Mouse (Mus musculus) hindbrain, embryonic 12.5 days (tissue): ENCODE measurements around the gene Suz12. TPM values are rescaled to one million over a fixed set of nuclear protein-coding genes. Genes with fewer than 3 reads are reported as not detected.
"Not testable (repeated sequence)": the region's sequence is repeated elsewhere in the genome, so short reads cannot be mapped to it uniquely, and the experiment has no call there.

ENCODE experiments used
- ATAC-seq: fragments of 200-750 bp; cut with Nextera tagmentation; 2 replicates; pipeline ENCODE4 v1.8.0; 2017; ENCODE audit warnings: moderate TSS enrichment; ENCODE audit not compliant: low FRiP score
- H3K27ac ChIP-seq: fragments of 300-500 bp; sonication (generic); 2 replicates; pipeline ENCODE4 v1.5.1; 2016; ENCODE audit warnings: mild to moderate bottlenecking
- H3K27me3 ChIP-seq: fragments of 300-500 bp; sonication (generic); 2 replicates; pipeline ENCODE4 v1.6.1; 2016; ENCODE audit warnings: mild to moderate bottlenecking
- H3K36me3 ChIP-seq: fragments of 300-500 bp; sonication (generic); 2 replicates; pipeline ENCODE4 v1.6.1; 2016; ENCODE audit warnings: mild to moderate bottlenecking
- H3K4me1 ChIP-seq: fragments of 300-500 bp; sonication (generic); 2 replicates; pipeline ENCODE4 v1.6.1; 2016
- H3K4me2 ChIP-seq: fragments of 300-500 bp; sonication (generic); replicated peaks from 2 replicates; pipeline ENCODE4 v1.6.1; 2016; ENCODE audit warnings: mild to moderate bottlenecking
- H3K4me3 ChIP-seq: fragments of 300-500 bp; sonication (generic); 2 replicates; pipeline ENCODE4 v1.5.1; 2016; ENCODE audit warnings: mild to moderate bottlenecking
- H3K9ac ChIP-seq: fragments of 300-500 bp; sonication (generic); 2 replicates; pipeline ENCODE4 v1.6.1; 2016; ENCODE audit warnings: mild to moderate bottlenecking, moderate library complexity
- H3K9me3 ChIP-seq: fragments of 300-500 bp; sonication (generic); replicated peaks from 2 replicates; pipeline ENCODE4 v1.6.1; 2016; ENCODE audit warnings: mild to moderate bottlenecking
- WGBS: fragments of 180-500 bp; shearing (Covaris S2); methylation state at CpG from one replicate; pipeline ENCODE4 v1.1.7; 2016; 5-methylcytosine and 5-hydroxymethylcytosine counted together
- polyA plus RNA-seq: library from polyadenylated mRNA; unstranded; fragments of >200 nt; fragmentation: Nextera tagmentation; extraction: Ambion mirVana; gene quantifications from 2 replicates; pipeline ENCODE4 v1.2.1, GENCODE M21; 2016

The Suz12 gene
- polyA plus RNA-seq, 1 experiment from 2014 or later, result 26.3 TPM

- peaks cover 11% of the 10 kb centered on the region for H3K4me1 ChIP-seq
- H3K9ac ChIP-seq, result peak overlapping the region; percentile 56
- no peak overlapping the region for H3K27ac ChIP-seq
- H3K27me3 ChIP-seq, result peaks cover 22% of the 10 kb centered on the region
- under 1% methylated on average over 41 of the region's 41 CpGs for WGBS
- peak overlapping the region; percentile 50 for H3K4me3 ChIP-seq
- ATAC-seq, result 0 out of 2 replicates have a peak, but pooled peaks have one; percentile 46
- H3K9me3 ChIP-seq, result no peaks in the 10 kb centered on the region
- peak overlapping the region; percentile 87 for H3K4me2 ChIP-seq
- H3K36me3 ChIP-seq, result no peaks in the 10 kb centered on the region
These were observed 19.1 kb upstream of the Suz12 start for GRCm38 (mm10) chr11:79973626-79974476.

- H3K4me1 ChIP-seq, result peaks cover 11% of the 10 kb centered on the region
- H3K4me2 ChIP-seq, result no peak overlapping the region
- no peaks in the 10 kb centered on the region for H3K36me3 ChIP-seq
- no peaks in the 10 kb centered on the region for H3K9me3 ChIP-seq
- no peak overlapping the region for H3K4me3 ChIP-seq
- H3K27ac ChIP-seq, result no peak overlapping the region
- no peak for ATAC-seq
- no peak overlapping the region for H3K9ac ChIP-seq
- H3K27me3 ChIP-seq, result peaks cover 22% of the 10 kb centered on the region
- 33% methylated on average over 2 of the region's 2 CpGs for WGBS
These were observed 17.5 kb upstream of the Suz12 start for GRCm38 (mm10) chr11:79975377-79975776.

GRCm38 (mm10) chr11:79976222-79976621 lies 16.7 kb upstream of the Suz12 start:
- Histone ChIP-seq H3K9me3 (no peaks in the 10 kb centered on the region), H3K27ac (no peak overlapping the region), H3K4me1 (peaks cover 11% of the 10 kb centered on the region), H3K36me3 (no peaks in the 10 kb centered on the region), H3K9ac (no peak overlapping the region), H3K4me3 (no peak overlapping the region), H3K27me3 (peaks cover 22% of the 10 kb centered on the region), H3K4me2 (no peak overlapping the region)
- ATAC-seq, result no peak
- WGBS, result 89% methylated on average over 1 of the region's 1 CpGs

GRCm38 (mm10) chr11:79976645-79977044 lies 16.3 kb upstream of the Suz12 start:
- not testable (repeated sequence) for H3K4me3 ChIP-seq, H3K9me3 ChIP-seq, ATAC-seq

GRCm38 (mm10) chr11:79977061-79977460 lies 15.8 kb upstream of the Suz12 start:
- peaks cover 11% of the 10 kb centered on the region for H3K4me1 ChIP-seq
- not testable (repeated sequence) for H3K27ac ChIP-seq, H3K9ac ChIP-seq, H3K4me2 ChIP-seq, ATAC-seq, H3K9me3 ChIP-seq, H3K36me3 ChIP-seq, H3K4me3 ChIP-seq
- H3K27me3 ChIP-seq, result peaks cover 22% of the 10 kb centered on the region
- WGBS, result 95% methylated on average over 14 of the region's 14 CpGs

More at GRCm38 (mm10) chr11:79976645-79977044, 16.3 kb upstream of the Suz12 start:
- H3K36me3 ChIP-seq, H3K9ac ChIP-seq, H3K4me2 ChIP-seq, H3K27ac ChIP-seq: not testable (repeated sequence)
- peaks cover 22% of the 10 kb centered on the region for H3K27me3 ChIP-seq
- WGBS, result 76% methylated on average over 6 of the region's 6 CpGs
- H3K4me1 ChIP-seq, result peaks cover 11% of the 10 kb centered on the region

- Histone ChIP-seq H3K4me1 (peaks cover 11% of the 10 kb centered on the region), H3K27me3 (peaks cover 22% of the 10 kb centered on the region)
- not testable (repeated sequence) for H3K4me2 ChIP-seq, H3K9me3 ChIP-seq, ATAC-seq, H3K4me3 ChIP-seq, H3K9ac ChIP-seq, H3K36me3 ChIP-seq, H3K27ac ChIP-seq
- 100% methylated on average over 3 of the region's 4 CpGs for whole genome bisulfite sequencing
These were observed 15.2 kb upstream of the Suz12 start for GRCm38 (mm10) chr11:79977747-79978146.

GRCm38 (mm10) chr11:79986886-79987285 lies 6.0 kb upstream of the Suz12 start:
- no peak for ATAC-seq
- 92% methylated on average over 4 of the region's 4 CpGs for WGBS
- Histone ChIP-seq H3K27ac (no peak overlapping the region), H3K27me3 (no peaks in the 10 kb centered on the region), H3K9ac (no peak overlapping the region), H3K4me3 (no peak overlapping the region), H3K9me3 (no peaks in the 10 kb centered on the region), H3K4me2 (no peak overlapping the region), H3K4me1 (no peaks in the 10 kb centered on the region), H3K36me3 (no peaks in the 10 kb centered on the region)

GRCm38 (mm10) chr11:79987896-79988295 lies 5.0 kb upstream of the Suz12 start:
- 87% methylated on average over 3 of the region's 3 CpGs for WGBS
- Histone ChIP-seq H3K4me2 (no peak overlapping the region), H3K27me3 (no peaks in the 10 kb centered on the region), H3K4me3 (no peak overlapping the region), H3K9me3 (no peaks in the 10 kb centered on the region), H3K4me1 (no peaks in the 10 kb centered on the region), H3K36me3 (no peaks in the 10 kb centered on the region), H3K9ac (no peak overlapping the region), H3K27ac (no peak overlapping the region)
- ATAC-seq, result no peak

GRCm38 (mm10) chr11:79990120-79990519 lies 2.8 kb upstream of the Suz12 start:
- Histone ChIP-seq H3K36me3 (no peaks in the 10 kb centered on the region), H3K9me3 (no peaks in the 10 kb centered on the region), H3K4me2 (no peak overlapping the region), H3K9ac (no peak overlapping the region), H3K4me3 (no peak overlapping the region), H3K27me3 (no peaks in the 10 kb centered on the region), H3K27ac (no peak overlapping the region), H3K4me1 (no peaks in the 10 kb centered on the region)
- WGBS, result 87% methylated on average over 2 of the region's 2 CpGs
- ATAC-seq, result no peak

- WGBS, result 95% methylated on average over 5 of the region's 5 CpGs
These were observed 1.3 kb upstream of the Suz12 start for GRCm38 (mm10) chr11:79991600-79991999.

GRCm38 (mm10) chr11:79992035-79992591 lies 793 bp upstream of the Suz12 start:
- no peak for ATAC-seq
- Histone ChIP-seq H3K9ac (peak overlapping the region; percentile 76), H3K4me3 (peak overlapping the region; percentile 72), H3K9me3 (no peaks in the 10 kb centered on the region), H3K27ac (peak overlapping the region; percentile 84), H3K27me3 (no peaks in the 10 kb centered on the region), H3K36me3 (peaks cover 11% of the 10 kb centered on the region), H3K4me2 (peak overlapping the region; percentile 77), H3K4me1 (no peaks in the 10 kb centered on the region)
- WGBS, result 34% methylated on average over 20 of the region's 21 CpGs

More at GRCm38 (mm10) chr11:79991600-79991999, 1.3 kb upstream of the Suz12 start:
- ATAC-seq, result no peak
- Histone ChIP-seq H3K27ac (no peak overlapping the region), H3K4me3 (no peak overlapping the region), H3K9me3 (no peaks in the 10 kb centered on the region), H3K4me1 (no peaks in the 10 kb centered on the region), H3K4me2 (no peak overlapping the region), H3K27me3 (no peaks in the 10 kb centered on the region), H3K36me3 (peaks cover 7% of the 10 kb centered on the region), H3K9ac (no peak overlapping the region)

GRCm38 (mm10) chr11:79993356-79994270 lies 707 bp downstream of the Suz12 start:
- no peaks in the 10 kb centered on the region for H3K27me3 ChIP-seq
- peak overlapping the region; percentile 60 for H3K4me2 ChIP-seq
- under 1% methylated on average over 46 of the region's 74 CpGs for WGBS
- peak overlapping the region; percentile 72 for H3K4me3 ChIP-seq
- peak overlapping the region; percentile 96 for H3K9ac ChIP-seq
- peaks cover 11% of the 10 kb centered on the region for H3K36me3 ChIP-seq
- no peaks in the 10 kb centered on the region for H3K4me1 ChIP-seq
- peak; percentile 59 for ATAC-seq
- H3K9me3 ChIP-seq, result no peaks in the 10 kb centered on the region
- peak overlapping the region; percentile 96 for H3K27ac ChIP-seq
